Mouse (Mus musculus): Measurements from ENCODE around the gene Nlrp6. TPM values are rescaled to one million over a fixed set of nuclear protein-coding genes. Genes with fewer than 3 reads are reported as not detected.

The Nlrp6 gene
- polyA plus RNA-seq, 1 experiment from 2014 or later, result 0.72 TPM

Other genes starting within 250 kb of the Nlrp6 start
- gene Olfr45, start 239.0 kb upstream of the Nlrp6 start, polyA plus RNA-seq (2015; fragmentation: Nextera tagmentation; extraction: Ambion mirVana), result not detected in 2 replicates
- not detected in 2 replicates for gene Olfr541, start 223.6 kb upstream of the Nlrp6 start, polyA plus RNA-seq (2015; fragmentation: Nextera tagmentation; extraction: Ambion mirVana)
- 0.10 and 0.19 TPM in 2 replicates for gene Cyp2e1, start 157.2 kb upstream of the Nlrp6 start, polyA plus RNA-seq (2015; fragmentation: Nextera tagmentation; extraction: Ambion mirVana)
- gene Syce1, start 133.1 kb upstream of the Nlrp6 start, polyA plus RNA-seq (2015; fragmentation: Nextera tagmentation; extraction: Ambion mirVana), result 0.14 TPM in 1 of 2 replicates, not detected in the other
- 0.52 and 0.59 TPM in 2 replicates for gene Zfp941, start 98.7 kb upstream of the Nlrp6 start, polyA plus RNA-seq (2015; fragmentation: Nextera tagmentation; extraction: Ambion mirVana)
- 4.4 and 5.1 TPM in 2 replicates for gene Urah, start 85.9 kb upstream of the Nlrp6 start, polyA plus RNA-seq (2015; fragmentation: Nextera tagmentation; extraction: Ambion mirVana)
- gene Scgb1c1, start 75.4 kb upstream of the Nlrp6 start, polyA plus RNA-seq (2015; fragmentation: Nextera tagmentation; extraction: Ambion mirVana), result not detected in 2 replicates
- gene Odf3, start 73.1 kb upstream of the Nlrp6 start, polyA plus RNA-seq (2015; fragmentation: Nextera tagmentation; extraction: Ambion mirVana), result not detected in 2 replicates
- not detected in 2 replicates for gene Gm45785, start 64.6 kb upstream of the Nlrp6 start, polyA plus RNA-seq (2015; fragmentation: Nextera tagmentation; extraction: Ambion mirVana)
- 58.2 and 58.8 TPM in 2 replicates for gene Ric8a, start 63.9 kb upstream of the Nlrp6 start, polyA plus RNA-seq (2015; fragmentation: Nextera tagmentation; extraction: Ambion mirVana)
- gene Bet1l, start 63.3 kb upstream of the Nlrp6 start, polyA plus RNA-seq (2015; fragmentation: Nextera tagmentation; extraction: Ambion mirVana), result 35.1 and 41.0 TPM in 2 replicates
- gene Psmd13, start 38.9 kb upstream of the Nlrp6 start, polyA plus RNA-seq (2015; fragmentation: Nextera tagmentation; extraction: Ambion mirVana), result 243 and 252 TPM in 2 replicates
- gene Sirt3, start 38.6 kb upstream of the Nlrp6 start, polyA plus RNA-seq (2015; fragmentation: Nextera tagmentation; extraction: Ambion mirVana), result 22.8 and 22.9 TPM in 2 replicates
- 6.2 and 8.5 TPM in 2 replicates for gene Cox8b, start 20.5 kb upstream of the Nlrp6 start, polyA plus RNA-seq (2015; fragmentation: Nextera tagmentation; extraction: Ambion mirVana)
- 18.7 and 21.0 TPM in 2 replicates for gene Pgghg, start 20.5 kb downstream of the Nlrp6 start, polyA plus RNA-seq (2015; fragmentation: Nextera tagmentation; extraction: Ambion mirVana)
- 2.8 and 4.0 TPM in 2 replicates for gene Ifitm5, start 29.4 kb downstream of the Nlrp6 start, polyA plus RNA-seq (2015; fragmentation: Nextera tagmentation; extraction: Ambion mirVana)
- gene Gm45717, start 35.0 kb downstream of the Nlrp6 start, polyA plus RNA-seq (2015; fragmentation: Nextera tagmentation; extraction: Ambion mirVana), result not detected in 2 replicates
- 925 and 963 TPM in 2 replicates for gene Ifitm2, start 35.1 kb downstream of the Nlrp6 start, polyA plus RNA-seq (2015; fragmentation: Nextera tagmentation; extraction: Ambion mirVana)
- 47.1 and 54.5 TPM in 2 replicates for gene Ifitm1, start 46.3 kb downstream of the Nlrp6 start, polyA plus RNA-seq (2015; fragmentation: Nextera tagmentation; extraction: Ambion mirVana)
- 238 and 246 TPM in 2 replicates for gene Ifitm3, start 89.9 kb downstream of the Nlrp6 start, polyA plus RNA-seq (2015; fragmentation: Nextera tagmentation; extraction: Ambion mirVana)
- 1.4 and 1.6 TPM in 2 replicates for gene Ifitm6, start 97.0 kb downstream of the Nlrp6 start, polyA plus RNA-seq (2015; fragmentation: Nextera tagmentation; extraction: Ambion mirVana)
- not detected in 2 replicates for gene Gm17387, start 108.2 kb downstream of the Nlrp6 start, polyA plus RNA-seq (2015; fragmentation: Nextera tagmentation; extraction: Ambion mirVana)
- gene B4galnt4, start 140.2 kb downstream of the Nlrp6 start, polyA plus RNA-seq (2015; fragmentation: Nextera tagmentation; extraction: Ambion mirVana), result 5.3 and 5.8 TPM in 2 replicates
- 14.6 and 15.2 TPM in 2 replicates for gene Pkp3, start 157.3 kb downstream of the Nlrp6 start, polyA plus RNA-seq (2015; fragmentation: Nextera tagmentation; extraction: Ambion mirVana)
- gene Sigirr, start 179.7 kb downstream of the Nlrp6 start, polyA plus RNA-seq (2015; fragmentation: Nextera tagmentation; extraction: Ambion mirVana), result 12.8 and 15.1 TPM in 2 replicates
- 6.4 and 6.5 TPM in 2 replicates for gene Ano9, start 196.9 kb downstream of the Nlrp6 start, polyA plus RNA-seq (2015; fragmentation: Nextera tagmentation; extraction: Ambion mirVana)
- gene Ptdss2, start 201.5 kb downstream of the Nlrp6 start, polyA plus RNA-seq (2015; fragmentation: Nextera tagmentation; extraction: Ambion mirVana), result 70.1 and 70.6 TPM in 2 replicates

All from lung, embryonic 15.5 days (tissue).